Mouse (Mus musculus): ENCODE measurements around the gene Gpr135.

The Gpr135 gene

DNA sequence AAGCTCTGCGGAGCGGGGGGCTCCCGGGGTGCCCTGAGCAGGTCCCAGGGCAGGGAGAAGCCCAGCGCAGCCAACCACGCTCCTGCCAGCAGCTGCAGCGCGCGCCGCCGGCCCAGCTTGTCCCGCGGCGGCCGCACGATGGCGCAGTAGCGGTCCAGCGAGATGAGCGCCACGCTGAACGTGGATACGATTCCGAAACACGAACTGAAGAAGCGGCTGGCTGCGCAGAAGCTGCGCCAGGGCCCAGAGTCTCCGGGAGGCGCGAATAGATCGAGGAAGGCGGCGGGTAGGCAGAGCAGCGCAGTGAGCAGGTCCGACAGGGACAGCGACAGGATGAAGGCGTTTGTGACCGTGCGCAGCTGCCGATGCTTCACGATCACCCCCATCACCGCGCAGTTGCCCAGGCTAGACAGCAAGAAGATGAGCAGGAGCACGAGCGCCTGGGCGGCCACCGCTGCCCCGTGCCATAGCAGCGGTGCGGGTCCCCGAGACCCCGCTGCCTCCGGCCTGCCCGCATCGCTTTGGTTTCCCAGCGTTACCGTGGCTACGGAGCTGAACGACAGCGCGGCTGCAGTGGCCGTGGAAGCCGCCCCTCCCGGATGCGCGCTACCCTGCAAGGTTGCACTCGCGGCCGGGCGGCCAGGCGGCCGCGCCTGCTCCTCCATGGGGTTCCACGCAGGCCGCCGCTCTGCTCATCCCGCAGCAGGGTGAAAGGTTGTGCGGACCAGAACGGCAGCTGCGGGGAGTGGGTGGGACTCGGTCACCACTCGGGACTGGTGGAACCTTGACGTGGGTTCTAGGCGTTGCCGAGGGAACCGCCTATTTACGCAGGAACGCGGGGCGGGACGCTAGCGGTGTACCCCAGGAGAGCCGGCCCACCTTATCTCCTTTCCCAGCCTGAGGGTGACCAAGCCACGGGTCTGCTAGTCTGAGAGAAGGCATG lies at the start of gene Gpr135:
Gene Gpr135, minus strand, starts transcription at position 799 of the 943 bp plus-strand sequence.
- DNase-seq, result peak; percentile 81 to 83

- DNase-seq, result no peak
Observed at GRCm38 (mm10) chr12:72115686-72116345, 44.9 kb upstream of the Gpr135 start.

- no peak for DNase-seq
Observed at GRCm38 (mm10) chr12:72115126-72115525, 44.2 kb upstream of the Gpr135 start.

- peak; percentile 52 to 76 for DNase-seq
Observed at GRCm38 (mm10) chr12:72104525-72105281, 33.8 kb upstream of the Gpr135 start.

- no peak for DNase-seq
Observed at GRCm38 (mm10) chr12:72104027-72104426, 33.1 kb upstream of the Gpr135 start.

DNA sequence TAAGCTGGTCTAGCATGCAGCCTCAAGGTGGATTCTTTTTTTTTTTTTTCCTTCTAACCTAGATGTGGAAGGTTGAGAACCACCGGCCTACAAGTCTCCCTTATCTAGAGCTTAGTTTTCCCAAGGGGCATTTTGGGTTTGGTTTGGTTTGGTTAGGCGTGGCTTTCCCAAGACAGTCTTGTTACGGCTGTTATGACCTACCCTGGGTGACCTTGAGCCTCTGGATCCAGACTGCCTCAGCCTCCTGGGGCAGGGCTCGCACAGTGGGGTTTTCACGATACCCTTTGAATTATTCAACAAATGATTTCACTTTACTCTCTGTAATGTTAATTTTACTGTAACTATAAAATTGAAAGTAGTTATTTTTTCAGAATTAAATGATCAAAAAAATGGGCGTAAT lies 31.9 kb upstream of the Gpr135 start:
- no peak for DNase-seq

- no peak for DNase-seq
Observed at GRCm38 (mm10) chr12:72096966-72097365, 26.0 kb upstream of the Gpr135 start.

DNA sequence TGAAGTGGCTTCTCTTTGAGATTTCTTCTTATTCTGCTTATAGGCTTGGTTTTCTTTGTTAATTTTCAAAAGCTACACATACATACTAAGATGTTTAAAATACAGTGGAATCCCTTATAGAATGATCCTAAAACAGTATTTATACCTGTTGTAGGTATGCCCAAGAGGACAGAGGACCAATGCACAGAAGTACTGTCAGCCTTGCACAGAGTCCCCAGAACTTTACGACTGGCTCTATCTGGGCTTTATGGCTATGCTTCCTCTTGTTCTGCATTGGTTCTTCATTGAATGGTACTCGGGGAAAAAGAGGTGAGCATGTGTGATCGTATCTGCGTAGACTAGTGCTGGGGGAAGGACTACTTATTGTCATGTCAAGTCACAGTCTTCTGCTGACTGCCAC lies 18.9 kb upstream of the Gpr135 start:
- DNase-seq, result no peak

DNA sequence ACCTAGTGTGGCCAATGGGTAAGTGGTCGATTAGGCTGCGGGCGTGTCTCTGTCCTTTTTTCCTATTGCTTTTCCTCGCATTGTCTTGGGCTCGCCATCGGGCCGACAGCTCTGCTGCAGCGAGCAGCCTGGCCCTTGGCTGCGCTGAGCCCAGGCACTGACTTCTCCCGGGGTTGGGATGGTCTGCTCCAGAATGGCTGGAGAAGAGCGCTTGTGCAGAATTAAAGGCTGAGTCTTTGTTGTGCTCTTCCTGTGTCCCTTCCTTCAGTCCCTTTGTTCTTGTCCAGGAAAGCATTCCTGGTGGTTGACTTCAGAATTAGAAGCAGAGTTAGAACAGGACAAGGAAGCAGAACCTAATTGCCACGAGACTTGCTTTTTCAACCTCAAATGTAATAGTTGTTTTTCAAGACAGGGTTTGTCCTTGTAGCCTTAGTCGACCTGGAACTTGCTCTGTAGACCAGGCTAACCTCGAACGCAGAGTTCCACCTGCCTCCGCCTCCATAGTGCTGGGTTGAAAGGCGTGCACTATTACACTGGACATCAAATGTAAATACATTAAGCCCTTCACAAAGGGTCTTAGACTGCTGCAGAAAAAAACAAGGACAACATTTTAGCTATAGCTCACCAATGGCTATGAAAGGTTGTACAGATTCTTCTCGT lies 15.4 kb upstream of the Gpr135 start:
- no peak for DNase-seq

DNA sequence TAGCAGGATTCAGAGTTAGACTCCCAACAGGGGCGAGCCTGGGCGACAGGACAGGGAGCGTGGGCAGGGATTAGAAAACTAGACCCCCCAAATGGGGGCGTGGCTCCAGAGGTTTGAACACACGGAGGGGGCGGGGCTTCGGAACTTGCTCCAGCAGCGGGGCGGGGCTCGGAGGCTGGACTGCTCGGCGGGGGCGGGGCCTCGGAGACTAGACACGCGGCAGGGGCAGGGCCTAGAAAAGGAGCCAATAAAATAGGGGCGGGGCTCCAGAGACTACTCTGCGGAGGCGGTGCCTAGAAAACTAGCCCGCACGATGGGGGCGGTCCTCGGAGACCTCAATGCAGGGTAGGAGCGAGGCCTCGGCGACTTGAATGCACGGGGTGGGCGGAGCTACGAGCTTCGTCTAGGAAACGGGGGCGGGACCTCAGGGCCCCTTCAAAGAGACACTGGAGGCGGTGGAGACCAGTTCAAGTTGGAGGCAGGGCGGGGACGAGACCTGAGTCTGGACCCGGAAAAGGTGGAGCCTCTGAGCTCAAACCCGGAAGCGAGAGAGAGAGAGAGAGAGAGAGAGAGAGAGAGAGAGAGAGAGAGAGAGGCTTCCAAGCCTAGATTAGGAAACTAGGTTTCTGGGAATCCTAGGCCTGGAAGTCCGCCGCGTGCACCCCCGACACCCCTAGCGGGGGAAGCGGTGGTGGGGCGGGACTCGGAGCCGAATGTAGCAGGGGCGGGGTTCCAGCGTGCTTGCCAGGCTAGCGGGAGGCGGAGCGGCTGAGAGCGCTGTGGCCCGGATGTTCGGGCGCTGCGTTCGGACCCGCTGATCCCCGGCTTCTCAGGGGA lies 14.6 kb upstream of the Gpr135 start, which contains the start of the genes L3hypdh and Jkamp:
Gene L3hypdh, minus strand, starts transcription at position 111 of the 837 bp plus-strand sequence.
Gene Jkamp, plus strand, starts transcription at position 261 of the 837 bp plus-strand sequence.
- DNase-seq, result peak; percentile 100

DNA sequence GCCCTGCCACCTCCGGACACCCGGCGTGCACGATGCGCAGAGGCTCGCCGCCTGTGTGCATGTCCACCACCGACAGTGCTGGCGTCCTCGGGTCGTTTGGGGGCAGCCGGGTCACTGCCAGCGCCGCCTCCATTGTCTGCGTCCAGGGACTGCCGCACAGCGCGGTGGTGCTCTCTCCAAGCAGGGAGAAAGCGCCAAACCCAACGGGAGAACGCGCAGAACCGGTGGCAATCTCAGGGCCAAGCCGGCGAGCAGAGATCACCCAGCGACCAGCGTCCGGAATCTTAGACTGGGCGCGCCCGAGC lies 14.1 kb upstream of the Gpr135 start:
- DNase-seq, result no peak

DNA sequence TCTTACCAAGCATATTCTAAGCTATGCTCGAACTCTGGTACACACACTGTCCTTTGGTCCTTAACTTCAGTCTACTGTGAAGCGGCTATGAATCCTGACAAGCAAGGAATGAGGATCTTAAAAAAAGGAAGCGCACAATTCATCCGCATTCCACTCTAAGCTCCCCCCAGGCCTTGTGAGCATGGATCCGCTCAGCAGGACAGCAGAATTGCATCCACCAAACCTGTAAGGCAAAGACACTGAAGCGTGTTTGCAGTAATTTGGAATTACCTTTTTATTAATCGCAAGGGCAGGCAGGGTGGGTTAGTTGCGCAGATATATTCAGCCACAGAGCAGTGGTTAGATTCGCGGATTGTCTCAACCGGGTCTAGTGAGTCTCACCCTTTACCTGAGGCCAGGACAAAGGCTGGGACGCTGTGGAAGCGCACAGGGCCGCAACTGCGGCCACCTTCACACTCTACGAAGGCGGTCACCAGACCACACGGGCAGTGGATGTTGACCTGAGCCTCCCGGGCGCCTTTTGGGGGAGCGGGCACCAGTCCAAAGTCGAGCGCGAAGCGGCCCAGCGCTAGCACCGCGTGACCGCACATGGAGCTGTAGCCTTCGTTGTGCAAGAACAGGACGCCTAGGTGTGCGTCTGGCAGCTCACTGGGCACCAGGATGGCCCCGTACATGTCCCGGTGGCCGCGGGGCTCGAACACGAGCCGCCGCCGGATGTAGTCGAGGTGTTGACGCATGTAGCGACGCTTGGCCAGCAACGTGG lies 13.5 kb upstream of the Gpr135 start:
- DNase-seq, result peak; percentile 84 to 94

GRCm38 (mm10) chr12:72083265-72083664 lies 12.3 kb upstream of the Gpr135 start:
- DNase-seq, result no peak

DNA sequence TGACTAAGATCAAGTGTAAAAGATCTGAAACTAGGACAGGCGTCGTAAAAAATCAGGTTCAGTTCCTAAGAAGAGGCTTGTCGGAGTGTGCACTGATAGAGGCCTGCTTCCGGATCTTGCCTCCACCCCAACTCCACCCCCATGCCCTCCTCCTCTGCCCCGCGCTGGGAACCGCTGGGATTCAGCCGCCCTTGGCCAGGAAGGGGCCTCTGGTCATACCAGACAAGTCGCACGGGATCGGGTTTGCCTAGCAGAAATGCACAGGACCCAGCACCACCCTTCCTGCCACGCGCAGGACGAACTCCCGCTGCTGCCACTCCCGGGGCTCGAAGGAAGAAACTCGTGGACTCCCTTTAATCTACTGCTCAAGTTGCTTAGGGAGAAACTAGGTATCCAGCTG lies 11.4 kb upstream of the Gpr135 start:
- DNase-seq, result peak; percentile 44 to 67

DNA sequence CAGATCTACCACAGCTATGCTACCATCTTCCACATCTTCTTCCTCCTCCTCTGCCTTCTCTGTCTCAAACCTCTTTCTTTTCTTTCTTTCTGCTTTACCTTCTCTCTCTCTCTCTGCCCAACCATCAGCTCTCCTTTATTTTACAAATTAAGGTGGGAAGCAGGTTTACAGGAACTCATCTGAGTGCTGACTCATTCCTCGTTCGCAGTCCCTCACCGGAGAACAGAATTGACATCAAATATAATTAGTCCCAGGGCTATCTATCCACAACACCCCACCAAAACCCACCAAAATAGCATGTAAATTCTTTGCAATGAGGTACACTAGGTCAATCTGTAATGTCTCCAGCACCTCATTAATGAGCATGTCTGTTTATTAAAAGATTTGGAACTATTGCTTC lies 11.0 kb upstream of the Gpr135 start:
- no peak for DNase-seq

DNA sequence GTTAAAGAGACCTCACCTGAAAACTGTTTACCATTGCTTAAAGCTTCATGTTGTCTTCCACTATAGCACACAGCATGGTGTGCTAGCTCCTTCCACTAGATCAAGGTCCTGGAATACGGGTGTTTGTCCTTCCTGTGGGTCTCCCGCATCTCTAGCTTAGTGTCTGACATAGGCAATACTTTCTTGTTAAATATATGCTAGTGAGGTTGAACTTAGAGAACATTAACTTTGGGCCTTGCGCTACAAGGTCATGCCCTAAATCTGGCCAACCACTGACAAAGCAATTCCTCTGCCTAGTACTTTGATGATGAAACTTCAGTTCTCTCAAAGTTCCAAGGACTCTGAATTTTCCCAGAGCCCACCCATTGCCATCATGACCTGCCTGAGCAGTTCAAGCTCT lies 7.3 kb upstream of the Gpr135 start:
- DNase-seq, result peak; percentile 25 to 64

- peak in 1 of 2 experiments; percentile 16 for DNase-seq
Observed at GRCm38 (mm10) chr12:72069626-72070326, 1.1 kb downstream of the Gpr135 start.

GRCm38 (mm10) chr12:72057780-72058179 lies 13.1 kb downstream of the Gpr135 start:
- no peak for DNase-seq

DNA sequence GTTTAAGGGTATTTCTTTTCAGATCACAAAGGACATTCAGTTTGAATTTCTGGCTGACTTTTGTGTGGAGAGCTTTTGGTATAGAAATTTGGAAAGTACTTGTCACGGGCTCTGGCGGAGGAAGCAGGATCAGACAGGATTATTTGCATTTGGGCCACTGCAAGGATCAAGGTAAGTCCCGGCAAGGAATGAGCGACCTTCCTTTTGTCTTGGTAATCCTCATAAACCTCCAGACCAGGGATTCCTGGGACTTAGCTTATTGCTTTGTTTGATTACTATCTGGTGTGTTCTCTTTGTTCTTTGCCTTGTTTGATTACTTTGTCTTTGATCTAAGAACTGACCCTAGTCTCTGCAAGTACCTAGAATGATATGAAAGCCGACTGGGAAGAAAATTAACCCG lies 17.1 kb downstream of the Gpr135 start:
- DNase-seq, result no peak

DNA sequence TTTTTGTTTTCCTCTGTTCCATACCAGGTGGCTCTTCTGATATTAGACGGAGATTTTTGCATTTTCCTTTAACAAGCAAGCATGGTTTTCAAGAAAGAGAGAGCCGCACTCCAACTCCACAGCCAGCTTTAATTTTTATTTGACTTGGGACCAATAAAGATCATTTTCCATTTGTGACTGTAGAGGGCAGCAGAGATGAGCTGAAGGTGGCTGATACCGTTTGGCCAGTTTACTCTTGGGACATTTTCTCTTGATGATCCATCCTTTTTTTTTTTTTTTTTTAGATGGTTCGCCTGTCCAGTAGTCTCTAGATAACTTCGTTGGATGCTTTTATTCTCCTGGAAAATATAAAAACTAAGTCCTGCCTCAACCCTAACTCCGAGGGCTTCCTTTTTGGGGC lies 17.6 kb downstream of the Gpr135 start:
- DNase-seq, result peak in 1 of 2 experiments; percentile 39

Measured in kidney, postnatal 25 days (tissue).